Mouse (Mus musculus) T-cell, adult 2 months (primary cell): ENCODE data around the gene Polr3b.

Experiments used
- DNase-seq: peaks from one replicate; pipeline ENCODE4 v3.0.0; 2022; ENCODE audit warnings: low spot score

Gene Polr3b

DNA sequence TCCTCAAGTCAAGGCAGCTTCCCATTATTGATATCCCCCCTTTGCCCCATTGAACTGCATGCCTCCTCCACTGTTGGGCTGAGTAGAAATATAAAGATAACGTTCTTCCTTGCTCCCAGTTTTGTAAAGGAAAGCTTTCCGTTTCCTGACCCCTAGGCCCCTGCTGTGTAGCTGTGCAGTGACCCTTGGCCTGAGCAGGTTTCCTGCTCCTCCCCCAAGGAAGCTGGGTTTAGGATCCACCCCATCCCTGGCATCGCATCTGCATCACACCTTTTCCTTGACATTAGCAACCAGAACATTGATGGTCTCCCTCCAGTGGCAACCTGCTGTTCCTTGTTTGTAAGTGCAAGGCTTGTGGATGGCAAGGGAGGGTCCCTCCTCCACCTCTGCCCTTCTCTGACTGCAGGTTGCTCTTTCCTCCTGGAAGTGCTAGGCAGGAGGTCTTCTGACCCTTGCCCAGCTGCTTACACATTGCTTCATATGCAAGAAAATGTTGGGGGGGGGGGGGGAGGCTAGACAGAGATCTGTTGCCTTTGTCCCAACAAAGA lies 43.7 kb downstream of the Polr3b start:
- DNase-seq, result no peak

DNA sequence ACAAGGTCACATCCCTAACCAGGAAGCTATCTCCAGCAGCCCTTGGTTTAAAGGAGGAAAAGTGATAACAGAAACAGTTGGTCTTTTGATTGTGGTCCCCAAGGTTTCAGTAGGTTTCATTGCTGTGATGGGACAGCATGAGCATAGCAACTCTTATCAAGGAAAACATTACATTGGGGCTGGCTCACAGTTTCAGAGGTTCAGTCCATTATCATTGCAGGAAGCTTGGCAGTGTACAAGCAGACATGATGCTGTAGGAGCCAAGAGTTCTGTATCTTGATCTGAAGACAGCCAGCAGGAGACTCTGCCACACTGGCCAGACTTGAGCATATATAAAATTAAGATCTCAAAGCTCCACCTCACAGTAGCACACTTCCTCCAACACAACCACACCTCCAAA lies 53.6 kb downstream of the Polr3b start:
- DNase-seq, result no peak

DNA sequence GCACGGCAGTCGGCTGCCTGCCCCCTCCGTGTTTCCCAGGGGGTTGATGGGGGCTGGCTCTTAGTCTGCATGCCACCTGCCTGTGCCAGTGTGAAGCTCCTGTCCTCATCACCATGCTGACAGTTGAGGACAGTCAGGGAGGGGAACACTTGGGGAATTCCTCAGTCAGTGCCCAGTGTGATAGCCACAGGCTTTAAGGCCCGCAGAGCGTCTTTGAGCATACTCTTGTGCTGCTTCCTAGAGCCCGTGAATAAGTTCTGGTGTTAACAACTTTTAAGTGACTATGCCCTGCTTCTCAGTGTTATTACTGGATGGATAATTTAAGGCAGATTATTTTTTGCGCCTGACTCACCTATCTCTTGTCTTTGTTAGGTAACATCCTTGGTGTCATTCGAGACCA lies 54.4 kb downstream of the Polr3b start:
- DNase-seq, result no peak

DNA sequence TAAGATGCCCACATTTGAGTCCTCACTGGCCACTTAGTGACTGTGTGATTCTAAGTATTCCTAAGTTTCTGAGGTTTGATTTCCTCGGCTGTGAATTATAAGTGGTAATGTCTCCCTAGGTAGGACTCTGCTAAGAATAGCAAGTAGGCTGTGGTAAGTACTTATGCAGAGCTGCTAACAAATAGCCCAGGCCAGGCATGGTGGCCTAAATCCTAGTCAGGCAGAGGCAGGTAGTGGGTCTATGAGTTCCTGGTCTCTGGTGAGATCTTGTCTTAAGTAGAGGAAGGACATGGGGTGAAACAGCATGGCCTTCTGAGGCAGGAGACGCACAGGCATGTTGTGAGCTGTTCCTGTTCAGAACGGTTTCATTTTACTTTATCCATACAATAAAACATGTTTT lies 55.8 kb downstream of the Polr3b start:
- no peak for DNase-seq

DNA sequence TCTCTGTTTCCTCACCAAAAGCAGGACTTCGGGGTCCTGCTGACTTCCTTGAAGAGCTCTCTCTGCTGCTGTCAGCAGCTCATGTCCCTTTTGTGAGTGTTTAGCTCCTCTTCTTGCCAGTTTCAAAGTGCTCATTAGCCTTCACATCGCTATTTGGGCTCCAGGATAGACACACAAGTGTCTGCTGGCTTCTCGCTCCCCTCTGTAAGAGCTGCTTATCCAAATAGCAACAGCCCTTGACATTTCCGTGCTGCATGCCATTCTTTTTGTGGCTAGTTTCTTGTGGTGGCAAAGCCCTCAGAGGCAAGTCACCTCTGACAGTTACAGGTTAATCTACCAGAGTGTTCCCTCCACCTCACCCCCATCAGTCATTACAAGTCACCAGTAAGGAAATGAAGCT lies 56.3 kb downstream of the Polr3b start:
- DNase-seq, result peak; percentile 17

DNA sequence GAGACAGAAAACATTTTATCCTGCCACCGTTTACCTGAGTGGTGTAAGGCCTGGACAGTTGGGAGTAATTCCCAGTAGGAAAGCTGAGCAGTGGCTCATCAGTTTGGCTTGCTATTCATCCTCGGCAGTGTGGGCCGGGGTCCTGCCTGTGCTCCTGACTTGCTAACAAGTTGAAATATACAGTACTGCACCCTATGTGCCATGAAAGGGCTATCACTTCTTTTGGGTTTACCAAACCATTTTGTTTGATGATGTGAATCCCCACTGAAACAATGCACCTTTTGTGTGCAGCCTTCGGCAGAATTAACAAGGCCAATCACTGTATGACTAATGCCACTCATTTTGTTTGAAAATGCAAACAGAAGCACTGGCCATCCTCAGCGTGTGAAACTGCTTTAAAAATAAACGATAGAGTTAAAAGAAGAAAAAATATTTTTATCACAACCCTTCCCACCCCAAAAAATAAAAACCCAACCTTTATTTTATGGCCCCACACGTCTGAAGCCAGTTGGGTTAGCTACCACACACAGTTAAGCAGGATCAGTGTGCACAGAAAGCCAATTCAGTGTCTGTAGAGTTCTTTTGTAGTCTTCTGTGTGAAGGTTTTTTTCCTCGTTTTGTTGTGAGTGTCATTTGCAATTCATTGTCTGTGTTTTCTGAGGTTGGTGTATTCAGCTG lies 63.5 kb downstream of the Polr3b start:
- no peak for DNase-seq

DNA sequence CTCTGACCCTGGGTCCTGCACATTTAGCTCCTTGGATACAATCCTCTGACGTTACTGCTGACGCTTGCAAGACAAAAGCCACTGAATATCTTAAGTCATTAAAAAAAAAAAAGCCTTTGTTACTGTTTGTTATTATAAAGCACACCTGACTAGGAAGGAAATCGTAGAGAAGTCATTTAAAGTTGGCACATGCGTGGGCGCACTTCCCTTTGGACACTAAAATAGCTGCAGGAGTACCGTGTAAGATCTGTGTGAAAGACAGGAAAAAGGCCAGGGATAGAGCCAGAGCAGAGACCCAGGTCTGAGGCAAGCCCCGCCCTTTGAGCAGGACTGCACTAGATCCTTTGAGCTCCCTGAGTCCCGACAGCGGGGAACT lies 64.0 kb downstream of the Polr3b start:
- no peak for DNase-seq

DNA sequence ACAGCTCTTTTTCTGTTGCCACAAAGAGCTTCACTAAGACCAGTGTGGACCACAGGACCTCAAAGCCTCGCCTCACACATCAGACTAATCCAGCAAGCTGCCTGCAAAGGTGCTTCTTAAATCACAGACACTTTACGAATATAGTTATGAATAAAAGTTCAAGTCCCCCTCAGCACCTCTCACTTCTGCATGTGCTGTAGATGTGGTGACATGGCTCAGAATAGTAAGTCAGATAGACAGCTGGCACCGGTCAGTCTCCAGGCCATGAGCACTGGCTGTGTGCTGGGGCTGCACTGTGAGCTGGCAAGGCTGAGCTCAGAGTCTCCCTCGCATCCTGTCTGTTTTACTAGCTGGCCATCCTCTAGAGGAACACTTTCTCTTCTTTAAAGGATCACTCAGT lies 64.6 kb downstream of the Polr3b start:
- DNase-seq, result no peak

DNA sequence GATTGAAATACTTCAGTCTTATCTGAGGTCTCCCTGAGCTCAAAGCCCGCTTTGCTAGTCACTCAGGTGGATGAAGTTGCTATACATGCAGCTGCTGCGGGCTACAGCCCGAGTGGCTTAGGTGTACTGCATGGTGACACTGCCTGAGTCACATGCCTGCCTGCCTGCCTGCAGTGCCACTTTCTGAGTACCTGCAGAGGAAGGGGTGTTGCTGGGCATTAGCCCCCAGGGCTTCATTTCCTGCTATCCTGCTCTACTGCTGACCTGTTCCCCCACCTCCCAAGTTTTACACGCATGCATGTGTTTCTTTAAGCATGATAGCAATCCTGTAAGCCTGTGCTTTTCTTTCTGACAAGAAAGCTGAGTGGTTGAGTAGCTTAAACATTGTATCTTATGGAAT lies 65.6 kb downstream of the Polr3b start:
- no peak for DNase-seq

DNA sequence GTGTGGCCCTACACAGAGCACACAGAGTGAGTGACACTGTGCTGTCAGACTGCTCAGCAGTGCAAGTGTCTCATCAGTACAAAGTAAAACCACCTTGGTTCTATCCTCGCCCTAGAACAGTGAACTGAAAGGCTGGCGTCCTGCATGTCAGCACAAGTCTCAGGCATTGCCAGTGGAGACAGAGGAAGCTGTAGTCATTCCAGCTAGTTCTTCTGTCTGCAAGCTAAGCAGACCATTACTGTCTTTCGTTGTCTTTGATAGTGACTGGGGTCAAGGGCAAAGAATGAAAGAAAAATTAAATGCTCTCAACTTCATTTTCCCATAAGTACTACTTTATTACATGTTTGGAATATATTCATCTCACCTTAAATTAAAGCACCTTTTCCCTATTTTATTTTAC lies 67.8 kb downstream of the Polr3b start:
- no peak for DNase-seq

DNA sequence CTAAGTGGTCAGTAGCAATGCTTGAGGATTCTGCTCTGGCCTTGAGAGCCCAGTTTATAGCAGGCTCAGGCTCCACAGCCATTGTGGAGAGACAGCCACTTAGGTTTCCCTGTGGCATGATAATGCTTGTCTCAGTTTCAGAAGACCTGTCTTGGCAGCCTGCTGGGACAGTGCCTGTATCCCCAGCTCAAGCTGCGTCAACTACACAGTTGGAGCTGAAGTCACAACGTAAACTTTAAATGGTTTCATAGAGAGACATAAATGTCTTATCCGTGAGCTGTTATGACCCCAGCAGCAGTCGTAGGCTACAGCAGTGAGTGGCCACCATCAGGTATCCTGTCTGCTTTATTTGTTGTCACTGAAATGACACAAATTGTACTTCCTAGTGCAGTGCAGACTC lies 68.7 kb downstream of the Polr3b start:
- DNase-seq, result no peak

DNA sequence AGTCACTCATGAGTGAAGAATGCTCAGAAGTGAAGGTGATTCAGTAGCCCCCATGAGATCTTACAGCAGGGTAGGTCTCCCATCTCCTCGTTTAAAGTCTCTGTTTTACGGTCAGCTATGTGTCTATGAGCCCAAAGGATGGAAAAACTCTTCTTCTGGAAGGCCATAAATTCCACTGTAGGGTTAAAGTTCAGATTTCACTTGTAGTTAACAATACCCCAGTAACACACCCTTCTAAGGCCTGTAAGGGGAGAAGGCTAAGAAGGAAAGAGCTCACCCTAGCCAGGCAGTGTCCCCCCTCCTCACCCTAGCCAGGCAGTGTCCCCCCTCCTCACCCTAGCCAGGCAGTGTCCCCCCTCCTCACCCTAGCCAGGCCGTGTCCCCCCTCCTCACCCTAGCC lies 69.6 kb downstream of the Polr3b start:
- DNase-seq, result no peak

DNA sequence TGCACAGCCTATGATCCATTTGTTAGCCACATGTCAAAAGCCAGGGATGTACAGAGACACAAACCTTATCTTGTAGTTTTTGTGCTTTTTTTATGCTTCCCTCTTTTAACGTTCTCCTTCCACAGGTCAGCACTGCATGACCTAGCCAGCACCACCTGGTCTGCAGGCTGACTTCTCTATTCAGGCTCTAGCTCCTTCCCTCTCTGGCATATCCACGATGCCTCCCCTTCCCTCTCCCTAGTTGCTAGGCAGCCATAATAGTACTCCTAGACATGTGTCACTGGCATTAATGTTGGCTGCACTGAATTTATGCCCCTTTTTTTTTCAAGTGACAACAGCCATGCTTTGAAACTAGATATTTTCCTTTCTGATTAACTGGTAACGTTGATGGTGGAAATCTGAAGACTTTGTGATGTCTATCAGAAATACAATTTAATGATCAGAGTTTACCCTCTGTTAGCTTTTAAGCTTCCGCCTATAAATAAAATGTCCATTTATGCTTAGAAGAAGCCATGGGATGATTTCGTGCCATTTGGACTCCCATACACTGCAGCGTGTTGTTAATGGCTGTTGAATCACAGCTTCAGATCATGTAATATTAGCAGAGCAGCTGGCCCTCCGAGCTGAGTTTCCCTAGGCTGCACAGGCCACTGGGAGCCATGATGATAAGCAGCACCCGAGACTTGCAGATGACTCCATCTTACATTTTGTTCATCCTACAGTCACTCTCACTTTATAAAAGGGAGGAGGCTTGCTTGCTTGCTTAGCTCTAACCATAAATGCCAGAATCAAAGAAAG lies 71.9 kb downstream of the Polr3b start:
- DNase-seq, result no peak

DNA sequence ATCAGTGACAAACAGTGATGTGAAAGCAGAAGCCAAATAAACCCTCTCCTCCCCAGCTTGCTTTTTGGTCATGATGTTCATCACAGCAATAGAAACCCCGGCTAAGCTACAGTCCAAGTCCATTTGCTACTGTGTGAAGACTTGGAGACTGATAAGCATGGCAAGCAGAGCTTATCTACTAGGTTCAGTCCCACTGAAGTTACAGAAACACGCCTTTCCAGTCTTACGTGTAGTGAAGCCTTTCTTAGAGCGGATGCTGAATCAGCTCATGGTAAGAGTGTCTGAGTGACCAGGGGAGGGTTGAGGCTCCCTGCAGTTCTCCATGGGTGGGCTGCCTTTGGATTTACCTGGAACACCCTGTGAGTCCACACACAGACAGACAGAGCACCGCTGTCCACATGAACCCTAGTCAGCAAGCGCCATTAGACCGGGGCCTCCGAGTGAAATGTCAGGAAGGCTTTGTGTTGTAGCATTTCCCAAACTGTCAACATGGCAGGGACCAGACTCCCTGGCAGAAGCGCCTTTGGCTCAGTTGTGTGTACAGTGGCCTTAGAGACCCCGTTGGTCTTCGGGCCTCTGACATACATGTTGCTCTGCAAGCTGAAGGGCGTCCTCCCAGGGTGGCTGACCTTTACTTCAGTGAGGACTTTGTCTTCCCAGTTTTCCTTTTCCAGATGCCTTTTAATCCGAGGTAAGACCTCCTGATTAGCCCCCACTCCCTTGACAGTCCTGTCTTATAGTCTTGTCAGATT lies 78.3 kb downstream of the Polr3b start:
- no peak for DNase-seq

DNA sequence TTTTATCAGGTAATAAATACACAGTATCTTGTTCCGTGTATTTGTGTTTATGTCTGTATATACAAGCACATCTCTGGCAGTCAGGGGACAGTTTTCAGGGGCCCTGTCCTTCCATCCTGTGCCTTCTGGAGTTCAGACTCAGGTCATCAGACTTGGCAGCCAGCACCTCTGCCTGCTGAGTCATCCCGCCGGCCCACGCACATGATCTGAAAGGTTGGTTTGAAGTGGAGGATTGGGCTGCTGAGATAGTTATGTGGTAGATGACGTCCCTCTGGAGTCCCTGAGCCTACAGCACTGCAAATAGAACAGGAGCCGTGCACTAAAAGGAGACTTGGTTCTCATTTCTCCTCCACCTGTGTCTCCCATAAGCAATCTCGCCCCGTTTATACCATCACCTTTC lies 79.0 kb downstream of the Polr3b start:
- no peak for DNase-seq

DNA sequence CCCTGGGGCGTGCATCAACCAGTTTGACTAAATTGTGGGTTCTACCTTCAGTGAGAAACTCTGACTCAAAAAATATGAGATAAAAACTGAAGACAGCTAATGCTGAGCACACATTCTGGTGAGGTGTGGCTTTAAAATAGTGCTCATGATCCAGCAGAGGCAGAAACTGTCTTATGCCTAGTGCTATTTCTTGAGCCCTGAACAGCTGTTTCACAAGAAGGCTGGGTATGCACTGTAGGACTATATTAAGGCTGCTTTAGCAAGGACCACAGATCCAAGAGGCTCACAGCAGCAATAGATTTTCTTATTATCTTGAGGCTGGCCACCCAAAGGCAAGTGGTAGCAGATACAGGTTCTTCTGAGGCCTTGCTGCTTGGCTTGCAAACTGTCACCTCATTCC lies 80.0 kb downstream of the Polr3b start:
- DNase-seq, result no peak

DNA sequence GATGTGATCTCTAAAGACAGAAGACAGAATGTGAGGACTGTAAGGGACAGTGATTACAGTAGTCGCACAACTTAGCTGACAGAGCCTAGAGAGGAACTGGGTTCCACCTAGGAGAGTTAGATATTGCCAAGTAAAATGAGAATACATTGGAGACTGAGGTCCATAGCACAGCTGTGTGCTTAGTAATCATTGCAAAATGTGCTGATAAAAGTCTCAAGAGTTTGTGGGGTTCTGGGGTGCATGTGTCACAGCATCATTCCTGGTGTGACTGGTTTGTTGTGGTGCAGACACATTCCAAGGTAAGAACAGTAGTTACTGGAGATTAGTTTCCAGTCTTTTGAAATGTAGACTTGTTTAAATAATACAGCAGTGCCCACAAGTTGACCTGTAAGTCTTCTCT lies 82.5 kb downstream of the Polr3b start:
- DNase-seq, result no peak

DNA sequence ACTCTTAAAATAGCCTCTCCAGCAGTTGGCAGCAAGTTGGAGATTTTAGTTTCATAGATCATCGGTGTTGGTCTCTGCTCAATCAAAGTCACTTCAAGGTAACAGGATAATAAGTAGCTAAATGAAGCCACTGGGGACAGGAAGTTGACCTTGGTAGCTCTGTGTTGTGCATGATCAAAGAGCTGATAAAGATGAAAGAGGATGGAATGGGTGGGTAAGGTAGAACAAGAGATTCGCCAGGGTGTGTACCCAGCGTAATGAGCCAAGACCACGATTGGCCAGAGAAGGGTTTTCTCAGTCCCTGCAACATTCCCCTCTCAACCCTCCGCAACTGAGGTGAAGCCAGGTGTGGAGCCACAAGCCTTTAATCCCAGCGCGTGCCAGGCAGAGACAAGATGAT lies 83.1 kb downstream of the Polr3b start:
- DNase-seq, result no peak

DNA sequence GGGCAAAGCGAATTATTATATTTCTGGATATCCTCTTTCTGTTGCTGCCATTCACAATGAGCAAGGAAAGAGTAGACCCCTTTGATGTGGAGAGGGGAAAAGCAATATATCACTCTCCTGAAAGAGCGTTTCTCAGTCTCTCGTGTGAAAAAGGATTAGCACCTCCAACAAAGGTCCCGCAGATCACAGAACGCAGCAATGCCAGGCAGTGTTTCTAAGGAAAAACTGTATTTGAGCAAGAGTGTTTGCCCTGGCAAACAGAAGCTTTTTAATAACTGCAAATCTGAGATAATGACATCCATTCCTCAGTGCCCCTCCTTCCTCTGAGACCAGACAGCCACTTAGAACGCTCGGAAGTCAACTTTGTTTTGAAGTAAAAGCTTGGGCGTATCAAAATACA lies 84.5 kb downstream of the Polr3b start:
- DNase-seq, result no peak

DNA sequence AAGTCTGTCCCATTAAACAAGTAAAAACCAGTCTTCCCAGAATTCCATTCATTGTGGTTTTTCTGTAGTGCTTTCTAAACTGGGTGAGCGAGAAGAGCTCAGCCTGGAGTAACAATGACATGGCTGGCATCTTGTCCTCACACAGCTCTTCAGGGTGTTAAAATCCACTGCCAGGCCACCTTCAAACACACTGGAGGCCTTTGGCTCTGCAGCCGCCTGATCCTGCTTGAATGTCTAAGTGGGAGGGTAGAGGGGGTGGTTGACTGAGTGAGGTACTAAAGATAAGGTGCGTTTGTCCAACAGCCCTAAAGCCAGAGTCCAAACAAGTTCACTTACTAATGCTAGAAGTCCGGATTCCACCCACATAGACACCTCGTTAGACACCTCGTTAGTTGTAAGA lies 85.1 kb downstream of the Polr3b start:
- no peak for DNase-seq

DNA sequence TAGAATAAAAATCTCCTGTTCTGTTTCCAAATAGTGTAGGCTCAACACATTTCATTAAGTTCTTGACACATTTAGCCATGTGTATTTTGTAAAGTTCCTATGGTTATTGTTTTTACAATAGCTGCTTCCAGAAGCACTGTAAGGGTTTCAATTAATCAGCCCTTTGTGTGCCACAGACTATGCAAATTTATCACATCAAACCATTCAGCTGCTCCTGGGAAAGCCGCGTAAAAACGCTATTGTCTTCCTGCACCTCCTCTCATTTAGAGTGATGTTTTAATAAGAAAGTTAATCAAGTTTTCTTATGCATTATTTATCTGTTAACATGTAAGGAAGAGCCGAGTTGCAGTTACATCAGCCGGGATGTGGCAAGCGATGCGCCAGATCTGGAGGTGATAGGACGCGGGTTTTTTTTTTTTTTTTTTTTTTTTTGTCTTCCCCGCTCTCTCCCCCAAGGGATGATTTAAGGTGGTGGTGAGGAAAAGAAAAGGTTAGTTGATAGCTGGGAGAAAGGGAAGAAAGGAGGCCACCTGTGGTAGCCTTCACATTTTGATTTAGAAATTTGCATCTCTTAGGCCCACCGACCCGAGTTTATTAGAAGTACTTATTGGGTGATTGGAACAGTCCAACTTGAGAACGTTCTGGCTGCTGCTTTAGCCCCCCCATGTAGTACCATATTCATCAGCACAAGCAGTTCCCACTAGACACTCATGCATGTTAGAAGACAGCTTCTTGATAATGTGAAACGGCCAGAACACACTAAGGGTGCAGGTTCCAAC lies 85.8 kb downstream of the Polr3b start:
- DNase-seq, result no peak

DNA sequence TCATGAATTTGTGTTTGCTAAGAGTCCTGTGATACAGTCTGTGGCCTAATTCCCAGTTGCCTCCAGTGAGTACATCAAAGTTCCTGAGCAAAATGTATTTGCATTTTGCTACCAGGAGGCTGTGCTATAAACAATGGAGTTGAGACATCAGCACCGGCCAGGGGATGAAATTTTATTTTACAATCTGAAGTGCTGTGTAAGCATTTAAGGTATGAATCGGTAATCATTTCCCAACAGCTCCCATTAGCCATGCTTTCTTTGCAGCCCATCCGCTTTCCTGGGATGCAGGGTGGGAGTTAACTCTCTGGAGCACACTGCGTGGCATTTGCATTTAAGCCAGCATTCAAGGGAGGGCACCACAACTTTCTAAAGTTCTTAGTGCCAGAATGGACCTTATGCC lies 88.1 kb downstream of the Polr3b start:
- no peak for DNase-seq
